Mouse (Mus musculus): Measurements from ENCODE around the gene Prlh.

DNA sequence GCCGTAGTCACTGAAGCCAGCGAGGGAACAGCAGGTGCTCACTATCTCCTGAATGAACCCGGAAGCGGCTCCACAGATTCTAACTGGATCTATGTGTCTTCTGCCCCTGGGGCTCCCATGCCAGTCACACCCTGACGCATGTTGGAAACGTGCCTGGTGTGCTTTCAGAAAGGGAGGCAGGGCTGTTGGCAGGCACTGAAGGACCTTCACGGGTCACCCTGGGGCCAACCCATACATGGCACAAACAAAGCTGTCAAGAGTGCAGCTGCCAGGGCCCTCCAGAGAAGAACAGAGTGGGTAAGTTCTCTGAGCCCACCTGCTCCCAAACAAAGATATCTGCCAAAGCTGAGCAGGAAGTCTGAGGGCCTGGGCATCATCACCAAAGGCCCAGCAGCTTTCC, 14.7 kb downstream of the Prlh start:
- TF ChIP-seq CTCF (IDR thresholded peaks at IDR 0.05) (no peak), EP300 (IDR thresholded peaks at IDR 0.05; ENCODE audit: insufficient read depth, low read depth, low read length) (peak; percentile 62; the same call in 1 of the 2 replicates), POLR2A (IDR thresholded peaks at IDR 0.05; ENCODE audit: insufficient read depth, low read depth, low read length) (no peak)
